Mouse (Mus musculus): Measurements from ENCODE around the gene Cntn6. TPM values are rescaled to one million over a fixed set of nuclear protein-coding genes. Genes with fewer than 3 reads are reported as not detected.

Cntn6 gene
- total RNA-seq, 1 experiment = not detected

GRCm38 (mm10) chr6:104493459-104493858, 869 bp downstream of the Cntn6 start:
- no peak for DNase-seq (ENCODE audit: low read depth, low spot score)
- Histone ChIP-seq H3K4me1 (ENCODE audit: control insufficient read depth in 2 of 2, insufficient read depth in 2 of 2, low read length in 2 of 2, poor library complexity in 1 of 2) (no peaks in the 10 kb centered on the region), H3K27ac (ENCODE audit: insufficient read depth, low read depth, low read length, poor library complexity, severe bottlenecking) (no peak overlapping the region), H3K36me3 (ENCODE audit: control insufficient read depth, insufficient read depth, low read length, poor library complexity, severe bottlenecking) (no peaks in the 10 kb centered on the region), H3K4me3 (ENCODE audit: insufficient read depth in 1 of 2, low read depth in 1 of 2, low read length in 2 of 2, poor library complexity in 1 of 2, severe bottlenecking in 1 of 2) (no peak overlapping the region), H3K9ac (ENCODE audit: insufficient read depth, low read depth, low read length, poor library complexity, severe bottlenecking) (no peak overlapping the region), H3K9me3 (ENCODE audit: control insufficient read depth, insufficient read depth, low read depth, low read length) (no peaks in the 10 kb centered on the region)
- no peak for TF ChIP-seq ZC3H11A (IDR thresholded peaks at IDR 0.05; ENCODE audit: borderline replicate concordance, low read depth, low read length)
- no peak for TF ChIP-seq HCFC1 (IDR thresholded peaks at IDR 0.05; ENCODE audit: borderline replicate concordance, insufficient read depth, low read length)
- TF ChIP-seq CHD2 (IDR thresholded peaks at IDR 0.05; ENCODE audit: low read depth, low read length) = no peak
- no peak for TF ChIP-seq ZNF384 (IDR thresholded peaks at IDR 0.05; ENCODE audit: low read depth, low read length)
- TF ChIP-seq MAFK (IDR thresholded peaks at IDR 0.05; ENCODE audit: insufficient read depth, low read depth, low read length) = no peak
- in situ Hi-C loops (cut with MboI; ENCODE audit: low sequenced_read_pairs in 2 of 2, unreplicated experiment in 2 of 2) = no loop called here

- Histone ChIP-seq H3K4me3 (ENCODE audit: insufficient read depth in 1 of 2, low read depth in 1 of 2, low read length in 2 of 2, poor library complexity in 1 of 2, severe bottlenecking in 1 of 2) (no peak overlapping the region), H3K4me1 (ENCODE audit: control insufficient read depth in 2 of 2, insufficient read depth in 2 of 2, low read length in 2 of 2, poor library complexity in 1 of 2) (no peaks in the 10 kb centered on the region), H3K9ac (ENCODE audit: insufficient read depth, low read depth, low read length, poor library complexity, severe bottlenecking) (no peak overlapping the region), H3K36me3 (ENCODE audit: control insufficient read depth, insufficient read depth, low read length, poor library complexity, severe bottlenecking) (no peaks in the 10 kb centered on the region), H3K9me3 (ENCODE audit: control insufficient read depth, insufficient read depth, low read depth, low read length) (no peaks in the 10 kb centered on the region), H3K27ac (ENCODE audit: insufficient read depth, low read depth, low read length, poor library complexity, severe bottlenecking) (no peak overlapping the region)
- TF ChIP-seq MAFK (IDR thresholded peaks at IDR 0.05; ENCODE audit: insufficient read depth, low read depth, low read length) (no peak), CHD2 (IDR thresholded peaks at IDR 0.05; ENCODE audit: low read depth, low read length) (no peak), ZC3H11A (IDR thresholded peaks at IDR 0.05; ENCODE audit: borderline replicate concordance, low read depth, low read length) (no peak), ZNF384 (IDR thresholded peaks at IDR 0.05; ENCODE audit: low read depth, low read length) (no peak), HCFC1 (IDR thresholded peaks at IDR 0.05; ENCODE audit: borderline replicate concordance, insufficient read depth, low read length) (no peak)
- no peak for DNase-seq (ENCODE audit: low read depth, low spot score)
- in situ Hi-C loops (cut with MboI; ENCODE audit: low sequenced_read_pairs in 2 of 2, unreplicated experiment in 2 of 2) = no loop called here
These were observed 3.2 kb downstream of the Cntn6 start for GRCm38 (mm10) chr6:104495801-104496200.

- H3K36me3 ChIP-seq (ENCODE audit: control insufficient read depth, insufficient read depth, low read length, poor library complexity, severe bottlenecking) = no peaks in the 10 kb centered on the region
- H3K4me3 ChIP-seq (ENCODE audit: insufficient read depth in 1 of 2, low read depth in 1 of 2, low read length in 2 of 2, poor library complexity in 1 of 2, severe bottlenecking in 1 of 2) = no peak overlapping the region
- H3K9ac ChIP-seq (ENCODE audit: insufficient read depth, low read depth, low read length, poor library complexity, severe bottlenecking) = no peak overlapping the region
- TF ChIP-seq ZC3H11A (IDR thresholded peaks at IDR 0.05; ENCODE audit: borderline replicate concordance, low read depth, low read length) (no peak), MAFK (IDR thresholded peaks at IDR 0.05; ENCODE audit: insufficient read depth, low read depth, low read length) (no peak), CHD2 (IDR thresholded peaks at IDR 0.05; ENCODE audit: low read depth, low read length) (no peak), ZNF384 (IDR thresholded peaks at IDR 0.05; ENCODE audit: low read depth, low read length) (no peak), HCFC1 (IDR thresholded peaks at IDR 0.05; ENCODE audit: borderline replicate concordance, insufficient read depth, low read length) (no peak)
- H3K4me1 ChIP-seq (ENCODE audit: control insufficient read depth in 2 of 2, insufficient read depth in 2 of 2, low read length in 2 of 2, poor library complexity in 1 of 2) = no peaks in the 10 kb centered on the region
- no peak for DNase-seq (ENCODE audit: low read depth, low spot score)
- no peak overlapping the region for H3K27ac ChIP-seq (ENCODE audit: insufficient read depth, low read depth, low read length, poor library complexity, severe bottlenecking)
- in situ Hi-C loops (cut with MboI; ENCODE audit: low sequenced_read_pairs in 2 of 2, unreplicated experiment in 2 of 2) = no loop called here
- no peaks in the 10 kb centered on the region for H3K9me3 ChIP-seq (ENCODE audit: control insufficient read depth, insufficient read depth, low read depth, low read length)
These were observed 71.4 kb downstream of the Cntn6 start for GRCm38 (mm10) chr6:104563993-104564392.

GRCm38 (mm10) chr6:104569564-104569963, 77.0 kb downstream of the Cntn6 start:
- no peaks in the 10 kb centered on the region for H3K9me3 ChIP-seq (ENCODE audit: control insufficient read depth, insufficient read depth, low read depth, low read length)
- no peaks in the 10 kb centered on the region for H3K36me3 ChIP-seq (ENCODE audit: control insufficient read depth, insufficient read depth, low read length, poor library complexity, severe bottlenecking)
- H3K9ac ChIP-seq (ENCODE audit: insufficient read depth, low read depth, low read length, poor library complexity, severe bottlenecking) = no peak overlapping the region
- no peaks in the 10 kb centered on the region for H3K4me1 ChIP-seq (ENCODE audit: control insufficient read depth in 2 of 2, insufficient read depth in 2 of 2, low read length in 2 of 2, poor library complexity in 1 of 2)
- in situ Hi-C loops (cut with MboI; ENCODE audit: low sequenced_read_pairs in 2 of 2, unreplicated experiment in 2 of 2) = no loop called here
- H3K27ac ChIP-seq (ENCODE audit: insufficient read depth, low read depth, low read length, poor library complexity, severe bottlenecking) = no peak overlapping the region
- DNase-seq (ENCODE audit: low read depth, low spot score) = no peak
- no peak for TF ChIP-seq MAFK (IDR thresholded peaks at IDR 0.05; ENCODE audit: insufficient read depth, low read depth, low read length)
- no peak for TF ChIP-seq ZNF384 (IDR thresholded peaks at IDR 0.05; ENCODE audit: low read depth, low read length)
- no peak for TF ChIP-seq HCFC1 (IDR thresholded peaks at IDR 0.05; ENCODE audit: borderline replicate concordance, insufficient read depth, low read length)
- H3K4me3 ChIP-seq (ENCODE audit: insufficient read depth in 1 of 2, low read depth in 1 of 2, low read length in 2 of 2, poor library complexity in 1 of 2, severe bottlenecking in 1 of 2) = no peak overlapping the region

- TF ChIP-seq HCFC1 (IDR thresholded peaks at IDR 0.05; ENCODE audit: borderline replicate concordance, insufficient read depth, low read length) (no peak), CHD2 (IDR thresholded peaks at IDR 0.05; ENCODE audit: low read depth, low read length) (no peak), ZC3H11A (IDR thresholded peaks at IDR 0.05; ENCODE audit: borderline replicate concordance, low read depth, low read length) (no peak), MAFK (IDR thresholded peaks at IDR 0.05; ENCODE audit: insufficient read depth, low read depth, low read length) (no peak), ZNF384 (IDR thresholded peaks at IDR 0.05; ENCODE audit: low read depth, low read length) (no peak)
- no peak overlapping the region for H3K4me3 ChIP-seq (ENCODE audit: insufficient read depth in 1 of 2, low read depth in 1 of 2, low read length in 2 of 2, poor library complexity in 1 of 2, severe bottlenecking in 1 of 2)
- in situ Hi-C loops (cut with MboI; ENCODE audit: low sequenced_read_pairs in 2 of 2, unreplicated experiment in 2 of 2) = no loop called here
- H3K9ac ChIP-seq (ENCODE audit: insufficient read depth, low read depth, low read length, poor library complexity, severe bottlenecking) = no peak overlapping the region
- no peaks in the 10 kb centered on the region for H3K4me1 ChIP-seq (ENCODE audit: control insufficient read depth in 2 of 2, insufficient read depth in 2 of 2, low read length in 2 of 2, poor library complexity in 1 of 2)
- H3K36me3 ChIP-seq (ENCODE audit: control insufficient read depth, insufficient read depth, low read length, poor library complexity, severe bottlenecking) = no peaks in the 10 kb centered on the region
- DNase-seq (ENCODE audit: low read depth, low spot score) = no peak
- no peak overlapping the region for H3K27ac ChIP-seq (ENCODE audit: insufficient read depth, low read depth, low read length, poor library complexity, severe bottlenecking)
- no peaks in the 10 kb centered on the region for H3K9me3 ChIP-seq (ENCODE audit: control insufficient read depth, insufficient read depth, low read depth, low read length)
These were observed 95.4 kb downstream of the Cntn6 start for GRCm38 (mm10) chr6:104588028-104588427.

Data from ES-E14 (cell line).